In the genomic region with DNA sequence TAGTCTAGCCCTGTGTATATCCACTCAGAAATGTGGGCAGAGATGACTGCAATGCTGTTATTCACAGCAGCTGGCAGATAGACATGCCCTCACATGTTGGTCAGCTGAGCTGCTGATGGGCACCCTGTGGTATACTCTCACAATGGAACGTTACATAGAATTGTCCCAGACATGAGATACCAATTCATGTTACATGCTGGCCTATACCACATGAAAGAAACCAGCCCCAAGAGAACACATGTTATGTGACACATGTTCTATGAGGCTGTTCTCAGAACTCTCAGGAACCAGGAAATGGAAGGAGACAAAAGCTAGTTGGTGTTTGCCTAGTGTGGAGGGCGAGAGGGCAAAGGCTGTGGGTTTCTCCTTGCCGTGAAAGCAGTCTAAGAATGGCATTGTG, we compare ENCODE assay signal across 23 mouse cellular contexts.
DNase-seq lines count a peak whose midpoint lies in the region; ATAC-seq and TF ChIP-seq lines count a peak whose summit lies in the region.
"Had no signal": no experiment of that assay in that cellular context is flagged by ENCODE, and none has a peak within 500 bp of the region (broad histone marks: within the 10 kb centered on the region; RNA-seq: fewer than 3 reads in every experiment).

No protein-coding gene starts in this region.

- H3K4me1 ChIP-seq in heart, embryonic 16.5 days (ENCODE audit: control insufficient read depth, insufficient read depth, low read length): no peaks in the 10 kb centered on the region
- peaks cover 28% of the 10 kb centered on the region for H3K4me1 ChIP-seq in bone marrow macrophage, adult 2 months (ENCODE audit: control insufficient read depth, insufficient read depth, low read length)
- H3K4me1 ChIP-seq: embryonic facial prominence, embryonic 13.5 days; heart, embryonic 12.5 days; midbrain, embryonic 13.5 days; stomach, embryonic 15.5 days had no signal

- 0 out of 2 replicates have a peak overlapping the region, but pooled peaks have one; percentile 5 for H3K27ac ChIP-seq in heart, embryonic 16.5 days (ENCODE audit: low read length)
- H3K27ac ChIP-seq in bone marrow macrophage, adult 2 months (ENCODE audit: insufficient read depth, low read depth, low read length): peak overlapping the region; percentile 88
- H3K27ac ChIP-seq: embryonic facial prominence, embryonic 13.5 days; forebrain, embryonic 13.5 days; hindbrain, embryonic 12.5 days; midbrain, embryonic 13.5 days; neural tube, embryonic 12.5 days; stomach, embryonic 15.5 days had no signal

- peaks cover 17% of the 10 kb centered on the region for H3K36me3 ChIP-seq in heart, embryonic 16.5 days (ENCODE audit: control insufficient read depth, insufficient read depth)
- H3K36me3 ChIP-seq in myocyte (ENCODE audit: control insufficient read depth, insufficient read depth): peaks cover 9% of the 10 kb centered on the region
- H3K36me3 ChIP-seq: neural tube, embryonic 12.5 days had no signal

- peaks cover 10% of the 10 kb centered on the region for H3K9me3 ChIP-seq in heart, embryonic 16.5 days (replicated peaks; ENCODE audit: control insufficient read depth, low read length)
- H3K9me3 ChIP-seq: stomach, embryonic 15.5 days had no signal

- ATAC-seq in heart, embryonic 16.5 days (replicated peaks; ENCODE audit: extremely low read depth, insufficient read depth, low FRiP score): no peak
- ATAC-seq in inflammation-experienced regulatory T-cells, adult 6 months: no peak
- ATAC-seq in granulocyte monocyte progenitor cell, adult 5-6 weeks (replicated peaks; ENCODE audit: poor library complexity, severe bottlenecking): no peak
- ATAC-seq: forebrain, embryonic 13.5 days; midbrain, embryonic 13.5 days had no signal

- TF ChIP-seq CTCF in bone marrow macrophage, adult 2 months (IDR thresholded peaks at IDR 0.05; ENCODE audit: low read depth, low read length): no peak

- H3K9ac ChIP-seq in heart, embryonic 16.5 days (ENCODE audit: low read length): no peak overlapping the region
- H3K9ac ChIP-seq: embryonic facial prominence, embryonic 13.5 days; forebrain, embryonic 13.5 days; heart, embryonic 12.5 days; hindbrain, embryonic 12.5 days; midbrain, embryonic 13.5 days; neural tube, embryonic 12.5 days; stomach, embryonic 15.5 days had no signal

- WGBS in heart, embryonic 16.5 days: 80% methylated on average over 3 of the region's 3 CpGs

- DNase-seq in heart, postnatal 14 days: no peak
- peak; percentile 24 for DNase-seq in 3T3-L1 (ENCODE audit: low read depth, low spot score)
- no peak for DNase-seq in cerebellum, adult 18-20 months
- DNase-seq: adrenal gland, postnatal 25 days; cerebellum, adult 11 months; cerebellum, postnatal 25 days; embryo, embryonic 11 days; lung, adult 18-20 months; lung, postnatal 10 days; right cerebral cortex, postnatal 25 days; thymus, adult 2 months had no signal

- no peak overlapping the region for H3K4me3 ChIP-seq in heart, embryonic 16.5 days (ENCODE audit: low read length)
- no peak overlapping the region for H3K4me3 ChIP-seq in bone marrow macrophage, adult 2 months (ENCODE audit: insufficient read depth, low read length)
- no peak overlapping the region for H3K4me3 ChIP-seq in myocyte
- H3K4me3 ChIP-seq: embryonic facial prominence, embryonic 13.5 days; forebrain, embryonic 13.5 days; heart, embryonic 12.5 days; hindbrain, embryonic 12.5 days; midbrain, embryonic 13.5 days; neural tube, embryonic 12.5 days; stomach, embryonic 15.5 days had no signal

- no peaks in the 10 kb centered on the region for H3K27me3 ChIP-seq in heart, embryonic 16.5 days (ENCODE audit: control insufficient read depth, insufficient read depth, low read length)
- no peaks in the 10 kb centered on the region for H3K27me3 ChIP-seq in myocyte (ENCODE audit: control insufficient read depth, insufficient read depth, insufficient read length)
- H3K27me3 ChIP-seq: embryonic facial prominence, embryonic 13.5 days; forebrain, embryonic 13.5 days; heart, embryonic 12.5 days; hindbrain, embryonic 12.5 days; midbrain, embryonic 13.5 days; neural tube, embryonic 12.5 days; stomach, embryonic 15.5 days had no signal

- H3K79me2 ChIP-seq in myocyte (ENCODE audit: control insufficient read depth, insufficient read depth): no peaks in the 10 kb centered on the region

- H3ac ChIP-seq in myocyte (ENCODE audit: control insufficient read depth, insufficient read length): no peak overlapping the region

- no peak overlapping the region for H3K4me2 ChIP-seq in heart, embryonic 16.5 days (ENCODE audit: low read depth, low read length)
- H3K4me2 ChIP-seq in myocyte (ENCODE audit: low read depth): no peak overlapping the region
- H3K4me2 ChIP-seq: embryonic facial prominence, embryonic 13.5 days; forebrain, embryonic 13.5 days; heart, embryonic 12.5 days; hindbrain, embryonic 12.5 days; midbrain, embryonic 13.5 days; neural tube, embryonic 12.5 days; stomach, embryonic 15.5 days had no signal

- TF ChIP-seq POLR2A in bone marrow macrophage, adult 2 months (IDR thresholded peaks at IDR 0.05; ENCODE audit: borderline replicate concordance, low read depth, low read length): no peak
- no peak for TF ChIP-seq POLR2A in myocyte (IDR thresholded peaks at IDR 0.05; ENCODE audit: insufficient read length, low read depth)

- intact Hi-C loops in heart, postnatal 14 days (cut with DNase I): no loop called here

TF ChIP-seq in myocyte, 11 proteins besides CTCF, POLR2A, EP300 and RAD21:
- TF ChIP-seq CEBPB (IDR thresholded peaks at IDR 0.05; ENCODE audit: insufficient read depth, poor library complexity, severe bottlenecking) (no peak), USF1 (IDR thresholded peaks at IDR 0.05; ENCODE audit: low read depth) (peak; percentile 50), POLR2AphosphoS2 (IDR thresholded peaks at IDR 0.05; ENCODE audit: insufficient read length, low read depth) (no peak), SRF (IDR thresholded peaks at IDR 0.05; ENCODE audit: control insufficient read depth, insufficient read length, low read depth) (no peak), MYOD1 (IDR thresholded peaks at IDR 0.05; ENCODE audit: control insufficient read depth in 1 of 3, insufficient read length in 2 of 3, low read depth in 2 of 3) (peak in 1 of 3 experiments; percentile 58)
